ENCODE assay signal across 9 mouse cellular contexts in the genomic region with DNA sequence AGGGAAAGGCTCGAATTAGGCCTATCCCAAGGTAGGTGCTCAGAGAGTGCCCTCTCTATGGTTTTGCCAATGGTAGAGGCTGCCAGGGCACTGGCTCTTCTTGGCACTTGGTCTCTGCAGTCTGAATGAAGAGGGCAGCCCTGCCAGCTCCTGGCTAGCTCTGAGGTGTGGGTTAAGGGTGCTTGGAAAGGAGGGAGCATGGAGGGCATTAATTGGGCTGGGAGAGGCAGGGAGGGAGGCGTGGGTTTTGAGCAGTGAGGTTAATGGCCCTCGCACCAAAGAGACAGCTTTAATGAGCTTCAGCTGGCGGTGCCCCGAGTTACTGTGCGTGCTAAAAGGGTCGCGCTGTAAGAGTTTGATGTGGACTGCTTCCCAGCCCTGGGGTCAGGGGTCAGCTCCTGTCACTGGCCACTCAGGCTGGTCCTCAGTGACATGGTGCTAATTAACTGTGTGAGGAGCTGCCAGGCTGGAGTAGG. TPM values are rescaled to one million over a fixed set of nuclear protein-coding genes. Genes with fewer than 3 reads are reported as not detected.
DNase-seq lines count a peak whose midpoint lies in the region; ATAC-seq lines count a peak whose summit lies in the region.
"Had no signal": no experiment of that assay in that cellular context is flagged by ENCODE, and none has a peak within 500 bp of the region (broad histone marks: within the 10 kb centered on the region; RNA-seq: fewer than 3 reads in every experiment).

No protein-coding gene starts in this region.

- peak overlapping the region; percentile 37 for H3K27ac ChIP-seq in heart, embryonic 10.5 days

- WGBS in heart, embryonic 10.5 days = 32% methylated on average over 8 of the region's 8 CpGs

- peaks cover 16% of the 10 kb centered on the region for H3K36me3 ChIP-seq in heart, embryonic 10.5 days

- H3K27me3 ChIP-seq in heart, embryonic 10.5 days (ENCODE audit: insufficient read depth, poor library complexity, severe bottlenecking) = no peaks in the 10 kb centered on the region
- H3K27me3 ChIP-seq: liver, embryonic 13.5 days had no signal

- no peak overlapping the region for H3K4me3 ChIP-seq in heart, embryonic 10.5 days
- H3K4me3 ChIP-seq: liver, embryonic 13.5 days had no signal

- no peaks in the 10 kb centered on the region for H3K9me3 ChIP-seq in heart, embryonic 10.5 days
- H3K9me3 ChIP-seq: liver, embryonic 13.5 days had no signal

- no peak for ATAC-seq in monocyte, adult 5-6 weeks (replicated peaks; ENCODE audit: insufficient number of reproducible peaks, low FRiP score, low TSS enrichment, poor library complexity, severe bottlenecking)

- peaks cover 63% of the 10 kb centered on the region for H3K4me1 ChIP-seq in heart, embryonic 10.5 days

- DNase-seq in heart, embryonic 10.5 days (ENCODE audit: low spot score) = no peak
- DNase-seq in heart, adult 9 months (ENCODE audit: low spot score in 2 of 2) = no peak
- DNase-seq in adipocyte (ENCODE audit: low spot score) = peak; percentile 35
- peak; percentile 54 for DNase-seq in embryo, embryonic 9.5 days (ENCODE audit: extremely low spot score)
- peak; percentile 62 to 79 for DNase-seq in layer of hippocampus, adult 8-10 months (ENCODE audit: low spot score in 2 of 2)
- DNase-seq in urinary bladder, adult 18-20 months (ENCODE audit: low spot score in 2 of 2) = no peak
- no peak for DNase-seq in lung, postnatal 14 days
- DNase-seq: liver, embryonic 13.5 days had no signal

RNA-seq across cellular contexts. Expression of a gene that starts 30.4 kb away (rescaled TPM):
- 54.6 and 63.6 TPM in 2 replicates for polyA plus RNA-seq in heart, embryonic 10.5 days (2016; fragmentation: Nextera tagmentation; extraction: Ambion mirVana)
- 10 to 100 TPM; 38.0 to 39.9 (median 39.4) TPM for total RNA-seq in layer of hippocampus, adult 8-10 months (2022)
- 18.1 to 30.9 TPM (median 23.9 TPM) in 3 replicates for total RNA-seq in monocyte, adult 5-6 weeks (2017)

Comparison
In these comparisons a context has a peak if more than half of its experiments do, and no peak if none do; other contexts are left out.
1. DNase-seq: peak in adipocyte (single experiment), embryo, embryonic 9.5 days (single experiment) and layer of hippocampus, adult 8-10 months (2 of 2); none in heart, embryonic 10.5 days (single experiment), heart, adult 9 months (0 of 2), urinary bladder, adult 18-20 months (0 of 2) and lung, postnatal 14 days (single experiment).